Mouse (Mus musculus) kidney, postnatal 0 days (tissue): ENCODE data around the gene Gm9508. TPM values are rescaled to one million over a fixed set of nuclear protein-coding genes. Genes with fewer than 3 reads are reported as not detected.
"Not testable (repeated sequence)": the region's sequence is repeated elsewhere in the genome, so short reads cannot be mapped to it uniquely, and the experiment has no call there.

ENCODE experiments used
- ATAC-seq: fragments of 200-750 bp; cut with Nextera tagmentation; replicated peaks from 2 replicates; pipeline ENCODE4 v1.8.0; 2017; ENCODE audit warnings: low read depth, moderate number of reproducible peaks, moderate TSS enrichment, moderate library complexity; ENCODE audit not compliant: low FRiP score
- DNase-seq: peaks from one replicate; pipeline ENCODE4 v3.0.0-alpha.2; 2016; ENCODE audit warnings: low spot score
- H3K27ac ChIP-seq: fragments of 300-500 bp; sonication (generic); 2 replicates; pipeline ENCODE4 v1.5.1; 2014; ENCODE audit warnings: mild to moderate bottlenecking
- H3K27me3 ChIP-seq: fragments of 300-500 bp; sonication (generic); 2 replicates; pipeline ENCODE4 v1.6.1; 2014; ENCODE audit warnings: low read length, mixed read lengths; ENCODE audit not compliant: insufficient read depth
- H3K36me3 ChIP-seq: fragments of 300-500 bp; sonication (generic); 2 replicates; pipeline ENCODE4 v1.6.1; 2014; ENCODE audit warnings: low read length, mixed read lengths; ENCODE audit not compliant: insufficient read depth
- H3K4me1 ChIP-seq: fragments of 300-500 bp; sonication (generic); replicated peaks from 2 replicates; pipeline ENCODE4 v1.6.1; 2014; ENCODE audit warnings: antibody characterized with exemption, low read length, mixed read lengths; ENCODE audit not compliant: insufficient read depth
- H3K4me2 ChIP-seq: fragments of 300-500 bp; sonication (generic); 2 replicates; pipeline ENCODE4 v1.6.1; 2014; ENCODE audit warnings: mild to moderate bottlenecking, low read length, moderate library complexity, mixed read lengths
- H3K4me3 ChIP-seq: fragments of 300-500 bp; sonication (generic); replicated peaks from 2 replicates; pipeline ENCODE4 v1.5.1; 2014; ENCODE audit warnings: low read depth, low read length
- H3K9ac ChIP-seq: fragments of 300-500 bp; sonication (generic); 2 replicates; pipeline ENCODE4 v1.6.1; 2014; ENCODE audit warnings: low read depth, low read length
- H3K9me3 ChIP-seq: fragments of 300-500 bp; sonication (generic); replicated peaks from 2 replicates; pipeline ENCODE4 v1.6.1; 2016; ENCODE audit warnings: low read length, inconsistent platforms, mixed read lengths
- CTCF ChIP-seq: IDR thresholded peaks from 2 replicates; pipeline ENCODE4 v1.5.1; 2016; ENCODE audit warnings: antibody characterized with exemption, low read depth, mild to moderate bottlenecking, moderate library complexity
- WGBS: fragments of 180-500 bp; shearing (Covaris S2); extraction: QIAGEN DNeasy Blood & Tissue Kit; methylation state at CpG from one replicate; pipeline ENCODE4 v1.1.7; 2014; 5-methylcytosine and 5-hydroxymethylcytosine counted together
- polyA plus RNA-seq: library from polyadenylated mRNA; unstranded; fragments of >200 nt; fragmentation: Nextera tagmentation; extraction: Ambion mirVana; gene quantifications from 2 replicates; pipeline ENCODE4 v1.2.1, GENCODE M21; 2015

Gene Gm9508
- polyA plus RNA-seq, 1 experiment from 2014 or later = not detected

- no peak within 1 kb of the TSS for H3K27ac ChIP-seq
- no peaks in the 10 kb centered on the region for H3K4me1 ChIP-seq
- H3K27me3 ChIP-seq = no peaks in the 10 kb centered on the region
- H3K9me3 ChIP-seq = no peaks in the 10 kb centered on the region
- TF ChIP-seq CTCF = no peak
- WGBS = 87% methylated on average over 1 of the region's 1 CpGs
- no peaks in the 10 kb centered on the region for H3K36me3 ChIP-seq
- no peak within 1 kb of the TSS for H3K4me2 ChIP-seq
- H3K9ac ChIP-seq = no peak within 1 kb of the TSS
- ATAC-seq (no peak), DNase-seq (no peak)
- no peak within 1 kb of the TSS for H3K4me3 ChIP-seq
Measured at GRCm38 (mm10) chr10:77706326-77706725, 9.3 kb upstream of the Gm9508 start, which contains the start of gene Gm10272. Gene Gm10272 (plus strand): TSS chr10:77706626.

- DNase-seq, H3K9me3 ChIP-seq, H3K4me3 ChIP-seq, H3K4me2 ChIP-seq, H3K27me3 ChIP-seq, H3K36me3 ChIP-seq, ATAC-seq, H3K9ac ChIP-seq, H3K4me1 ChIP-seq, H3K27ac ChIP-seq: not testable (repeated sequence)
- 68% methylated on average over 3 of the region's 3 CpGs for WGBS
Measured at GRCm38 (mm10) chr10:77690356-77690807, 6.7 kb downstream of the Gm9508 start, which contains the start of gene Gm19402. Gene Gm19402 (minus strand): TSS chr10:77690757.

GRCm38 (mm10) chr10:77687021-77687420, 10.0 kb downstream of the Gm9508 start:
- no peaks in the 10 kb centered on the region for H3K36me3 ChIP-seq
- no peaks in the 10 kb centered on the region for H3K4me1 ChIP-seq
- no peak overlapping the region for H3K4me2 ChIP-seq
- no peak for TF ChIP-seq CTCF
- no peaks in the 10 kb centered on the region for H3K9me3 ChIP-seq
- WGBS = 12% methylated on average over 10 of the region's 10 CpGs
- H3K27me3 ChIP-seq = peaks cover 8% of the 10 kb centered on the region; the same call in 1 of the 2 replicates
- no peak overlapping the region for H3K9ac ChIP-seq
- ATAC-seq = no peak
- no peak overlapping the region for H3K27ac ChIP-seq
- no peak for DNase-seq
- H3K4me3 ChIP-seq = no peak overlapping the region

- DNase-seq (no peak), ATAC-seq (no peak)
- no peak within 1 kb of the TSS for H3K27ac ChIP-seq
- TF ChIP-seq CTCF = no peak
- H3K4me3 ChIP-seq = no peak within 1 kb of the TSS
- 0 out of 2 replicates have a peak within 1 kb of the TSS, but pooled peaks have one; percentile 7 for H3K4me2 ChIP-seq
- H3K9me3 ChIP-seq = no peaks in the 10 kb centered on the region
- H3K27me3 ChIP-seq = peaks cover 8% of the 10 kb centered on the region; the same call in 1 of the 2 replicates
- WGBS = 8% methylated on average over 22 of the region's 22 CpGs
- no peaks in the 10 kb centered on the region for H3K36me3 ChIP-seq
- H3K9ac ChIP-seq = no peak within 1 kb of the TSS
- no peaks in the 10 kb centered on the region for H3K4me1 ChIP-seq
Measured at GRCm38 (mm10) chr10:77685895-77686664, 11.0 kb downstream of the Gm9508 start, which contains the start of gene Tspear. Gene Tspear (plus strand): TSS chr10:77686569.

GRCm38 (mm10) chr10:77684181-77684580, 12.9 kb downstream of the Gm9508 start:
- H3K9me3 ChIP-seq = no peaks in the 10 kb centered on the region
- DNase-seq = no peak
- no peaks in the 10 kb centered on the region for H3K36me3 ChIP-seq
- no peak for TF ChIP-seq CTCF
- 29% methylated on average over 8 of the region's 8 CpGs for WGBS
- ATAC-seq = no peak
- H3K4me2 ChIP-seq = no peak overlapping the region
- no peak overlapping the region for H3K9ac ChIP-seq
- no peak overlapping the region for H3K4me3 ChIP-seq
- no peaks in the 10 kb centered on the region for H3K4me1 ChIP-seq
- H3K27ac ChIP-seq = no peak overlapping the region
- H3K27me3 ChIP-seq = peaks cover 8% of the 10 kb centered on the region; the same call in 1 of the 2 replicates

GRCm38 (mm10) chr10:77682994-77683393, 14.0 kb downstream of the Gm9508 start:
- Histone ChIP-seq H3K27me3 (peaks cover 14% of the 10 kb centered on the region), H3K9me3 (no peaks in the 10 kb centered on the region), H3K4me1 (no peaks in the 10 kb centered on the region), H3K4me3 (no peak overlapping the region), H3K4me2 (no peak overlapping the region), H3K9ac (no peak overlapping the region), H3K27ac (no peak overlapping the region), H3K36me3 (no peaks in the 10 kb centered on the region)
- ATAC-seq = no peak
- 80% methylated on average over 7 of the region's 7 CpGs for WGBS
- no peak for TF ChIP-seq CTCF
- DNase-seq = no peak
